Mouse (Mus musculus) MEL (cell line): ENCODE data around the gene Chchd4. TPM values are rescaled to one million over a fixed set of nuclear protein-coding genes. Genes with fewer than 3 reads are reported as not detected.
A peak's percentile ranks its signal among the peaks of the same experiment; 100 is the strongest.

ENCODE experiments used
- DNase-seq: peaks from one replicate; pipeline ENCODE4 v3.0.0; 2011; ENCODE audit warnings: low read depth, low spot score
- H3K27ac ChIP-seq: 2 replicates; pipeline ENCODE4 v1.5.1; 2012; ENCODE audit warnings: low read depth, mild to moderate bottlenecking, control low read depth, low read length, moderate library complexity; ENCODE audit not compliant: control insufficient read depth
- H3K27me3 ChIP-seq, 2 experiments: fragments of 150-350 bp in 1 of 2; sonication (generic) in 1 of 2; 2 replicates each; pipeline ENCODE4 v1.6.1; 2012; ENCODE audit warnings: low read length in 2 of 2, mild to moderate bottlenecking in 2 of 2, improper control_type of control experiment in 1 of 2, moderate library complexity in 1 of 2; ENCODE audit not compliant: insufficient read depth in 2 of 2, control insufficient read depth in 1 of 2
- H3K36me3 ChIP-seq, 2 experiments: 2 replicates each; pipeline ENCODE4 v1.6.1; 2012 to 2014; ENCODE audit warnings: low read length in 2 of 2, improper control_type of control experiment in 1 of 2, inconsistent platforms in 1 of 2, mild to moderate bottlenecking in 1 of 2; ENCODE audit not compliant: insufficient read depth in 2 of 2, control insufficient read depth in 1 of 2
- H3K4me1 ChIP-seq, 2 experiments: fragments of 150-350 bp in 1 of 2; sonication (generic) in 1 of 2; 2 replicates each; pipeline ENCODE4 v1.6.1; 2012; ENCODE audit warnings: low read length in 2 of 2, improper control_type of control experiment in 1 of 2, mild to moderate bottlenecking in 1 of 2; ENCODE audit not compliant: insufficient read depth in 2 of 2, control insufficient read depth in 1 of 2
- H3K4me3 ChIP-seq, 2 experiments: fragments of 150-350 bp in 1 of 2; sonication (generic) in 1 of 2; 2 replicates each; pipeline ENCODE4 v1.5.1; 2012; ENCODE audit warnings: low read depth in 2 of 2, low read length in 2 of 2, mild to moderate bottlenecking in 2 of 2, moderate library complexity in 2 of 2, control low read depth in 1 of 2, improper control_type of control experiment in 1 of 2; ENCODE audit not compliant: control insufficient read depth in 1 of 2, insufficient read depth in 1 of 2
- H3K79me2 ChIP-seq: 2 replicates; pipeline ENCODE4 v1.6.1; 2012; ENCODE audit warnings: mild to moderate bottlenecking, low read length, moderate library complexity; ENCODE audit not compliant: control insufficient read depth, poor library complexity, insufficient read depth
- H3K9ac ChIP-seq: 2 replicates; pipeline ENCODE4 v1.6.1; 2012; ENCODE audit warnings: low read depth, mild to moderate bottlenecking, control low read depth, low read length, moderate library complexity; ENCODE audit not compliant: control insufficient read depth, poor library complexity, severe bottlenecking
- H3K9me3 ChIP-seq: fragments of 150-350 bp; sonication (generic); replicated peaks from 2 replicates; pipeline ENCODE4 v1.6.1; 2012; ENCODE audit warnings: mild to moderate bottlenecking, low read length, improper control_type of control experiment, moderate library complexity; ENCODE audit not compliant: insufficient read depth
- BHLHE40 ChIP-seq: IDR thresholded peaks from 2 replicates; pipeline ENCODE4 v1.6.1; 2012; ENCODE audit warnings: low read depth, mild to moderate bottlenecking, inconsistent platforms, low read length, improper control_type of control experiment, borderline replicate concordance
- CTCF ChIP-seq, 3 experiments: IDR thresholded peaks in 2 of 3; conservative IDR thresholded peaks in 1 of 3; 2 replicates each; pipeline ENCODE4 v1.5.1; 2011 to 2012; ENCODE audit warnings: low read length in 3 of 3, low read depth in 2 of 3, mild to moderate bottlenecking in 2 of 3, improper control_type of control experiment in 1 of 3, inconsistent platforms in 1 of 3, mixed read lengths in 1 of 3, moderate library complexity in 1 of 3; ENCODE audit not compliant: control insufficient read depth in 1 of 3, insufficient read depth in 1 of 3, poor library complexity in 1 of 3, severe bottlenecking in 1 of 3
- E2F4 ChIP-seq: IDR thresholded peaks from 2 replicates; pipeline ENCODE4 v1.6.1; 2011; ENCODE audit warnings: low read depth, low read length, improper control_type of control experiment, borderline replicate concordance
- ELF1 ChIP-seq: IDR thresholded peaks from 2 replicates; pipeline ENCODE4 v1.6.1; 2014; ENCODE audit warnings: low read depth, mild to moderate bottlenecking, inconsistent platforms, low read length, improper control_type of control experiment, moderate library complexity
- HCFC1 ChIP-seq: IDR thresholded peaks from 2 replicates; pipeline ENCODE4 v1.6.1; 2012; ENCODE audit warnings: low read depth, mild to moderate bottlenecking, inconsistent platforms, low read length, improper control_type of control experiment, moderate library complexity
- KAT2A ChIP-seq: conservative IDR thresholded peaks from 2 replicates; pipeline ENCODE4 v1.6.1; 2012; ENCODE audit warnings: low read depth, low read length, improper control_type of control experiment, inconsistent platforms
- MAFK ChIP-seq: IDR thresholded peaks from 2 replicates; pipeline ENCODE4 v1.6.1; 2011; ENCODE audit warnings: low read depth, mild to moderate bottlenecking, low read length, improper control_type of control experiment, borderline replicate concordance
- MAX ChIP-seq: IDR thresholded peaks from 2 replicates; pipeline ENCODE4 v1.6.1; 2011; ENCODE audit warnings: low read length, improper control_type of control experiment
- MAZ ChIP-seq: IDR thresholded peaks from 2 replicates; pipeline ENCODE4 v1.6.1; 2012; ENCODE audit warnings: low read depth, mild to moderate bottlenecking, inconsistent platforms, low read length, improper control_type of control experiment
- MXI1 ChIP-seq: IDR thresholded peaks from 2 replicates; pipeline ENCODE4 v1.6.1; 2011; ENCODE audit warnings: mild to moderate bottlenecking, low read depth, low read length, improper control_type of control experiment
- MYB ChIP-seq: IDR thresholded peaks from 2 replicates; pipeline ENCODE4 v1.6.1; 2011; ENCODE audit warnings: mild to moderate bottlenecking, low read depth, low read length, improper control_type of control experiment
- NELFE ChIP-seq: IDR thresholded peaks from 2 replicates; pipeline ENCODE4 v1.6.1; 2011; ENCODE audit warnings: low read depth, low read length, improper control_type of control experiment
- POLR2AphosphoS2 ChIP-seq: IDR thresholded peaks from 2 replicates; pipeline ENCODE4 v1.6.1; 2011; ENCODE audit warnings: low read length, improper control_type of control experiment
- POLR2AphosphoS5 ChIP-seq: IDR thresholded peaks from 2 replicates; pipeline ENCODE4 v1.6.1; 2012; ENCODE audit warnings: low read depth, borderline replicate concordance, mild to moderate bottlenecking, inconsistent platforms, low read length, moderate library complexity, mixed read lengths
- SIN3A ChIP-seq: IDR thresholded peaks from 2 replicates; pipeline ENCODE4 v1.6.1; 2012; ENCODE audit warnings: low read length, improper control_type of control experiment, inconsistent platforms
- SMC3 ChIP-seq: IDR thresholded peaks from 2 replicates; pipeline ENCODE4 v1.6.1; 2011; ENCODE audit warnings: low read depth, low read length, improper control_type of control experiment
- TBP ChIP-seq: IDR thresholded peaks from 2 replicates; pipeline ENCODE4 v1.8.0; 2011; ENCODE audit warnings: low read depth, low read length, improper control_type of control experiment
- UBTF ChIP-seq: IDR thresholded peaks from 2 replicates; pipeline ENCODE4 v1.6.1; 2012; ENCODE audit warnings: low read depth, mild to moderate bottlenecking, inconsistent platforms, low read length, improper control_type of control experiment, moderate library complexity, borderline replicate concordance; ENCODE audit not compliant: insufficient read depth
- USF1 ChIP-seq: IDR thresholded peaks from 2 replicates; pipeline ENCODE4 v1.6.1; 2014; ENCODE audit warnings: low read depth, mild to moderate bottlenecking, inconsistent platforms, low read length, improper control_type of control experiment, moderate library complexity
- USF2 ChIP-seq, 2 experiments: IDR thresholded peaks; 2 replicates each; pipeline ENCODE4 v1.6.1; 2011 to 2012; ENCODE audit warnings: improper control_type of control experiment in 2 of 2, low read length in 2 of 2, borderline replicate concordance in 1 of 2, inconsistent platforms in 1 of 2, low read depth in 1 of 2, mild to moderate bottlenecking in 1 of 2; ENCODE audit not compliant: insufficient read depth in 1 of 2
- ZKSCAN1 ChIP-seq: IDR thresholded peaks from 2 replicates; pipeline ENCODE4 v1.6.1; 2012; ENCODE audit warnings: low read depth, mild to moderate bottlenecking, inconsistent platforms, low read length, improper control_type of control experiment, moderate library complexity
- polyA plus RNA-seq, 2 experiments: library from polyadenylated mRNA; stranded (reverse) in 1 of 2; unstranded in 1 of 2; fragments of >175 nt in 1 of 2; fragments of >200 nt in 1 of 2; gene quantifications; 2 replicates each; pipeline versions ENCODE4 v1.2.1 to v1.2.4; 2012; ENCODE audit warnings: low replicate concordance in 2 of 2, low read depth in 1 of 2; ENCODE audit not compliant: insufficient read length in 2 of 2, insufficient read depth in 1 of 2, missing spikeins in 1 of 2
- total RNA-seq: library from RNA; depleted of rRNA; stranded (reverse); fragments of 300-350 nt; gene quantifications from 2 replicates; pipeline ENCODE4 v1.2.3, GENCODE M21; 2012

Gene Chchd4
- total and polyA plus RNA-seq, 3 experiments = 38.5 to 54.8 TPM; not detected in 1

- TF ChIP-seq ELF1 (peak; percentile 66), MAZ (no peak), POLR2AphosphoS2 (peak; percentile 82), BHLHE40 (no peak), MAFK (no peak)
These were observed at the start of gene Chchd4, which contains the start of gene Tmem43 (continued) for GRCm38 (mm10) chr6:91472868-91473804.

- Histone ChIP-seq H3K79me2 (peaks cover under 1% of the 10 kb centered on the region; the same call in 1 of the 2 replicates), H3K4me1 (no peaks in the 10 kb centered on the region; a peak in 1 of 4 replicates), H3K9ac (no peak overlapping the region), H3K9me3 (no peaks in the 10 kb centered on the region), H3K36me3 (peaks cover under 1 to 10% of the 10 kb centered on the region in 2 experiments), H3K4me3 (no peak overlapping the region), H3K27me3 (no peaks in the 10 kb centered on the region), H3K27ac (no peak overlapping the region)
- DNase-seq = no peak
- TF ChIP-seq MXI1 = no peak
- no peak for TF ChIP-seq MAZ
- TF ChIP-seq HCFC1 = no peak
- no peak for TF ChIP-seq MAX
- no peak for TF ChIP-seq MAFK
- no peak for TF ChIP-seq E2F4
- TF ChIP-seq NELFE = no peak
- no peak for TF ChIP-seq USF1
- TF ChIP-seq MYB = no peak
- no peak for TF ChIP-seq KAT2A
- TF ChIP-seq TBP = no peak
- no peak for TF ChIP-seq POLR2AphosphoS5
- TF ChIP-seq UBTF = no peak
- TF ChIP-seq SMC3 = no peak
- no peak for TF ChIP-seq SIN3A
- no peak for TF ChIP-seq CTCF (IDR thresholded peaks at IDR 0.05 in 2 of 3, conservative IDR thresholded peaks at IDR 0.05 in 1 of 3; ENCODE audit: control insufficient read depth in 1 of 3, insufficient read depth in 1 of 3, low read depth in 2 of 3, low read length in 3 of 3, poor library complexity in 1 of 3, severe bottlenecking in 1 of 3)
- TF ChIP-seq USF2 (IDR thresholded peaks at IDR 0.05; ENCODE audit: borderline replicate concordance in 1 of 2, insufficient read depth in 1 of 2, low read depth in 1 of 2, low read length in 2 of 2) = no peak
- no peak for TF ChIP-seq ZKSCAN1
These were observed 49.5 kb upstream of the Chchd4 start for GRCm38 (mm10) chr6:91522816-91523215.
